Mouse (Mus musculus) hindbrain, embryonic 10.5 days (tissue): ENCODE measurements around the gene Susd3. TPM values are rescaled to one million over a fixed set of nuclear protein-coding genes. Genes with fewer than 3 reads are reported as not detected.

Experiments used
- DNase-seq: peaks from one replicate; pipeline ENCODE4 v3.0.0-alpha.2; 2017; ENCODE audit warnings: low spot score
- H3K27ac ChIP-seq: fragments of 300-500 bp; sonication (generic); 2 replicates; pipeline ENCODE4 v1.5.1; 2016; ENCODE audit warnings: mild to moderate bottlenecking, moderate library complexity
- H3K27me3 ChIP-seq: fragments of 300-500 bp; sonication (generic); 2 replicates; pipeline ENCODE4 v1.6.1; 2016; ENCODE audit warnings: mild to moderate bottlenecking; ENCODE audit not compliant: poor library complexity, insufficient read depth, severe bottlenecking
- H3K36me3 ChIP-seq: fragments of 300-500 bp; sonication (generic); 2 replicates; pipeline ENCODE4 v1.6.1; 2016; ENCODE audit warnings: mild to moderate bottlenecking, moderate library complexity
- H3K4me1 ChIP-seq: fragments of 300-500 bp; sonication (generic); replicated peaks from 2 replicates; pipeline ENCODE4 v1.6.1; 2016; ENCODE audit warnings: mild to moderate bottlenecking
- H3K4me3 ChIP-seq: fragments of 300-500 bp; sonication (generic); 2 replicates; pipeline ENCODE4 v1.5.1; 2016; ENCODE audit warnings: mild to moderate bottlenecking, moderate library complexity
- H3K9me3 ChIP-seq: fragments of 300-500 bp; sonication (generic); 2 replicates; pipeline ENCODE4 v1.6.1; 2016; ENCODE audit warnings: mild to moderate bottlenecking, moderate library complexity
- WGBS: fragments of 180-500 bp; shearing (Covaris S2); methylation state at CpG from one replicate; pipeline ENCODE4 v1.1.7; 2016; 5-methylcytosine and 5-hydroxymethylcytosine counted together
- polyA plus RNA-seq: library from polyadenylated mRNA; unstranded; fragments of >200 nt; fragmentation: Nextera tagmentation; extraction: Ambion mirVana; gene quantifications from 2 replicates; pipeline ENCODE4 v1.2.1, GENCODE M21; 2016

The Susd3 gene
- 1.4 and 1.6 TPM in 2 replicates for polyA plus RNA-seq

DNA sequence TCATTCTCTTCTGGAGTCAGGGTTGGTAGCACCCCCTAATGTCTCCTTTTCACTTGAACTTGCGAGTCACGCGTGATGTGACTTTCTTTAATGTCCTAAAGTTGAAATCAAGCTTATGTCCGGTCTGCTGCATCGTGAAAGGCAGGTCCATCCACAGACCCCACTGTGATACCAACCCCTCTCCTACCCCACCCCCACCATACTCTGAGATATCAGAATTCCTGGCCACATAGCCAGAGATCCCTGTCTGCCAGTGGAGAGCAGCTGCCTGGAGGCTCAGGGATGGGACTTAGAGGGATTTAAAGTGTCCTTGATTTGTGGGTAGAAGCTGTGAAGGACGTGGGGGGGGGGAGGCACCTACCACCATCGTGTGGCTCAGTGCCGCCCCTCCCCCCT is at the start of gene Susd3:
Gene Susd3, minus strand, starts transcription at position 240 of the 396 bp plus-strand sequence.
- DNase-seq = no peak
- peaks cover 33% of the 10 kb centered on the region for H3K4me1 ChIP-seq
- peak within 1 kb of the TSS; percentile 53 for H3K4me3 ChIP-seq
- 18% methylated on average over 8 of the region's 8 CpGs for WGBS
- H3K9me3 ChIP-seq = no peaks in the 10 kb centered on the region
- peak within 1 kb of the TSS; percentile 6; the same call in 1 of the 2 replicates for H3K27ac ChIP-seq
- H3K36me3 ChIP-seq = no peaks in the 10 kb centered on the region
- peaks cover 68% of the 10 kb centered on the region for H3K27me3 ChIP-seq

DNA sequence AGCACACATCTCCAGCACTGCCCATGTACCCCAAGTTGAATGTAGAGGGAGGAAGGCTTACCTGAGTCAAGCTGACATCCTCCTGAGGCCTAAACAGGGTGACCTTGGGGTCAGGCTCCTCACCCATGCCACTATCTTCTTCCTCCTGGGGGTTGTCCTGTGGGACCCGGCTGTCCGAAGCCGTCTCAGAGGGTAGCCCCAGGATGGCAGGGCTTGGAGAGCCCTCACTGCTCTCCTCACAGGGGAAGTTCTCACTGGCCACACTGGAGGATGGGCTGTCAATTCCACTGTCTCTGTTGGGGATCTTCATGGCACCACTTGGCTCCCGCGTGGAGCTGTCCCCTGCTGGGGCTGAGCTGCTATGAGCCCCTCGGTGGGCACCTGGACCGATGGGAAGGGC is 47.8 kb upstream of the Susd3 start:
- H3K36me3 ChIP-seq = peaks cover 18% of the 10 kb centered on the region; the same call in 1 of the 2 replicates
- H3K27me3 ChIP-seq = no peaks in the 10 kb centered on the region
- H3K4me3 ChIP-seq = no peak overlapping the region
- H3K4me1 ChIP-seq = no peaks in the 10 kb centered on the region
- H3K9me3 ChIP-seq = 0 out of 2 replicates have a peak, but pooled peaks cover 5% of the 10 kb centered on the region
- WGBS = 82% methylated on average over 7 of the region's 7 CpGs
- H3K27ac ChIP-seq = no peak overlapping the region
- DNase-seq = no peak

DNA sequence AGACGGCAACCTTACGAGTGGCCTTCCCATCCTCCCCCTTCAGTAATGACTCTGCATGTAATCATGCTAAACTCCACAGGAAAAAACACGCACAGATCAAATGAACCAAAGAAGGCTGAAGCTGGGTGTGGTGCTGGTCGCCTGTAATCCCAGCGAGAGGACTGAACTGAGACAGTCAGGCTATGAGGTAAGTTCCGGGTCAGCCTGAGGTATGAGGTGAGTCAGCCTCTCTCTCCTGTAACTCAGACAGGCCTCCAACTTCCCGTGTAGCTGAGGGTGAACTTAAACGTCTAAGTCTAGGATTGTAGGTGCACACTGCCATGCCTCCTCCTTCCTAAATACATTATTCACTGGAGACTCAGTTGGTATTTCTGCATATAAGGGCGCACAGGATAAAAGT is 45.6 kb upstream of the Susd3 start:
- Histone ChIP-seq H3K4me1 (no peaks in the 10 kb centered on the region), H3K9me3 (0 out of 2 replicates have a peak, but pooled peaks cover 5% of the 10 kb centered on the region), H3K4me3 (no peak overlapping the region), H3K27me3 (no peaks in the 10 kb centered on the region), H3K27ac (no peak overlapping the region), H3K36me3 (peaks cover 18% of the 10 kb centered on the region; the same call in 1 of the 2 replicates)
- WGBS = 86% methylated on average over 9 of the region's 9 CpGs
- no peak for DNase-seq

- Histone ChIP-seq H3K4me1 (no peaks in the 10 kb centered on the region), H3K36me3 (peaks cover 20% of the 10 kb centered on the region; the same call in 1 of the 2 replicates), H3K9me3 (0 out of 2 replicates have a peak, but pooled peaks cover 5% of the 10 kb centered on the region), H3K27me3 (no peaks in the 10 kb centered on the region), H3K27ac (no peak overlapping the region), H3K4me3 (no peak overlapping the region)
- no peak for DNase-seq
- 94% methylated on average over 6 of the region's 6 CpGs for WGBS
Measured at GRCm38 (mm10) chr13:49291949-49292348, 43.4 kb upstream of the Susd3 start.

DNA sequence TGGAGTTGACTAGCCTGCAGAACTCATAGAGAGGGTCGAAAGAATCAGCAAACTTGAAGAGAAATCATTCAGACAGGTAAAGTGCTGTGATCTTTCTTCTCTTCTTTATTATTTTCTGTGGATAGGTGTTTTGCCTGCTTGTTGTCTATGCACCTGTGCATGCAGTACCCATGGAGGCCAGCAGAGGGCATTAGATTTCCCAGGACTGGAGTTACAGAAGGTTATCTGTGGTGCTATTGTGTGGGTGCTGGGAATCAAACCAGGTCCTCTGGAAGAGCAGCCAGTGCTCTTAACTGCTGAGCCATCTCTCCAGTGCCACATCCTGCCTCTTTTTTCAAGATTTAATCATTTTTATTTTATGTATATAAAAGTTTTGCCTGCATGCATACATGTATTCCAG is 42.9 kb upstream of the Susd3 start:
- DNase-seq = no peak
- no peak overlapping the region for H3K27ac ChIP-seq
- 45% methylated on average over 1 of the region's 1 CpGs for WGBS
- H3K27me3 ChIP-seq = no peaks in the 10 kb centered on the region
- no peaks in the 10 kb centered on the region for H3K4me1 ChIP-seq
- peaks cover 19% of the 10 kb centered on the region; the same call in 1 of the 2 replicates for H3K36me3 ChIP-seq
- H3K9me3 ChIP-seq = 0 out of 2 replicates have a peak, but pooled peaks cover 5% of the 10 kb centered on the region
- no peak overlapping the region for H3K4me3 ChIP-seq

GRCm38 (mm10) chr13:49287224-49287623 is 38.7 kb upstream of the Susd3 start:
- DNase-seq = no peak
- no peak overlapping the region for H3K4me3 ChIP-seq
- H3K36me3 ChIP-seq = peaks cover 32% of the 10 kb centered on the region; the same call in 1 of the 2 replicates
- WGBS = 86% methylated on average over 6 of the region's 6 CpGs
- H3K27me3 ChIP-seq = no peaks in the 10 kb centered on the region
- 0 out of 2 replicates have a peak, but pooled peaks cover 5% of the 10 kb centered on the region for H3K9me3 ChIP-seq
- no peaks in the 10 kb centered on the region for H3K4me1 ChIP-seq
- no peak overlapping the region for H3K27ac ChIP-seq

GRCm38 (mm10) chr13:49286750-49287149 is 38.2 kb upstream of the Susd3 start:
- Histone ChIP-seq H3K27ac (no peak overlapping the region), H3K4me1 (no peaks in the 10 kb centered on the region), H3K27me3 (no peaks in the 10 kb centered on the region), H3K4me3 (no peak overlapping the region), H3K9me3 (0 out of 2 replicates have a peak, but pooled peaks cover 4% of the 10 kb centered on the region), H3K36me3 (peaks cover 30% of the 10 kb centered on the region; the same call in 1 of the 2 replicates)
- DNase-seq = no peak
- 82% methylated on average over 3 of the region's 3 CpGs for WGBS

DNA sequence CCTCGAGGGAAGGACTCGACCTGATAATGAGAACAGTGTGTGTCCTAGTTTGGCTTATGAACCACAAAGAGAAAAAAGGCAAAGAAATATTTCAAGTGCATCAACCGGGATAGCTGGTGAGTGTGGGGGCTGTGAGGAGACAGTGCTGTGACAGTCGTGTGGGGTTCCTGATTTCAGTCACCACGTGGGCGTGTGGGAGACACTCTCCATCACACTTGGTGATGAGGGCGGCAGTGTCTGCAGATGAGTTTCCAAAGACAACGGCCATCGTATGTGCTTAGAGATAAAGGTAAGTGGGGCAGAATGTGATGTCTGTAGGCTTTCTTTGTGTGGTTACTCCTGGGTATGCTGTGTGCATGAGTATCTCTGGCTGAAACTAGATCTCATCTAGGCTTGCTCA is 35.2 kb upstream of the Susd3 start:
- peaks cover 54% of the 10 kb centered on the region for H3K36me3 ChIP-seq
- H3K27ac ChIP-seq = no peak overlapping the region
- no peak for DNase-seq
- no peaks in the 10 kb centered on the region for H3K27me3 ChIP-seq
- no peaks in the 10 kb centered on the region for H3K4me1 ChIP-seq
- H3K9me3 ChIP-seq = peaks cover 9% of the 10 kb centered on the region; the same call in 1 of the 2 replicates
- H3K4me3 ChIP-seq = no peak overlapping the region
- WGBS = 84% methylated on average over 9 of the region's 9 CpGs

- no peak overlapping the region for H3K4me3 ChIP-seq
- 64% methylated on average over 2 of the region's 2 CpGs for WGBS
- H3K9me3 ChIP-seq = peaks cover 9% of the 10 kb centered on the region; the same call in 1 of the 2 replicates
- no peak overlapping the region for H3K27ac ChIP-seq
- H3K27me3 ChIP-seq = no peaks in the 10 kb centered on the region
- peaks cover 55% of the 10 kb centered on the region for H3K36me3 ChIP-seq
- no peak for DNase-seq
- H3K4me1 ChIP-seq = no peaks in the 10 kb centered on the region
Measured at GRCm38 (mm10) chr13:49282168-49282567, 33.7 kb upstream of the Susd3 start.

DNA sequence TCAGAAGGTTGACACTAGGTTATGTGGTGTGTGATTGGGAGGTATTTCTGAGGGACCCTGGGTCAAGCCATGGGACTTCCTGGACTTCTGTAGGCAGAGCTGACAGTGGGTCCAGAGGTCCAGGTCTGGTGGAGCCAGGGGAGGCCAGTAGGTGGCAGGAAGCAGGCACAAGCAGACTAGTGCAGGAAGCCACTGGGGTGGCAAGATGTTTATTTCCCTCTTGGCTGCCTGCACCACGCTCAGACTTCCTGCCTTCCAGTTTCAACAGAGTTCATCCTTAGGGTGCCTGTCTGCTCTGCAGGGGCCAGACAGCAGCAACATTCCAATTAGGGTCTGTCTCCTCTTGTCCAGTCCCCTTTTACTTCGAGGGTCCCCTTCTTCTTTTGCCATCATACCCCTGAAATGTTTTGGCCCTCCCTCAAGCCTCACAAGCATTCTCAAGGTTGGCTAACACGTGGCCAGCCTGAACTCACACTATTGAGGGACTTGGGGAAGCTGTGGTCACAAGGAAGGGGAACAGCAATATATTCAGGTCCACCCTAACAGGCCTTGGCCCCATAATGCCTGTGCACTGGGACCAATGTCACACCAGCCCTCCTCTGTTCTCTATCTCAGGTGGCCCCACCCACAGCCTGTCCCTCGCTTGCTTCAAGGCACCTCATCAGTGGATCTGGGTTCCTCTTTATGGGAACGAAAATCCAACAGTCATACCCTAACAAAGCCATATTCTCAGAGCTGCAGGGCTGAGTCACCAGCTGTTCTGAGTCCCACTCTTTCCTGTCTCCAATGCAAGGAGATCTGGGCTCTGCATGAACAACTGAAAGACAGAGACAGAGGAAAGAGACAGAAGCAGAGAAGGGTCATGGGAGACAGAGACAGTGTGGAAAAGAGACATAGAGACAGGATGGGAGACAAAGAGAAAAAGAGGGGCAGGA is 23.6 kb upstream of the Susd3 start:
- no peaks in the 10 kb centered on the region for H3K4me1 ChIP-seq
- no peak overlapping the region for H3K27ac ChIP-seq
- H3K36me3 ChIP-seq = peaks cover 8% of the 10 kb centered on the region; the same call in 1 of the 2 replicates
- no peak for DNase-seq
- no peaks in the 10 kb centered on the region for H3K9me3 ChIP-seq
- H3K27me3 ChIP-seq = no peaks in the 10 kb centered on the region
- WGBS = 68% methylated on average over 5 of the region's 5 CpGs
- no peak overlapping the region for H3K4me3 ChIP-seq

DNA sequence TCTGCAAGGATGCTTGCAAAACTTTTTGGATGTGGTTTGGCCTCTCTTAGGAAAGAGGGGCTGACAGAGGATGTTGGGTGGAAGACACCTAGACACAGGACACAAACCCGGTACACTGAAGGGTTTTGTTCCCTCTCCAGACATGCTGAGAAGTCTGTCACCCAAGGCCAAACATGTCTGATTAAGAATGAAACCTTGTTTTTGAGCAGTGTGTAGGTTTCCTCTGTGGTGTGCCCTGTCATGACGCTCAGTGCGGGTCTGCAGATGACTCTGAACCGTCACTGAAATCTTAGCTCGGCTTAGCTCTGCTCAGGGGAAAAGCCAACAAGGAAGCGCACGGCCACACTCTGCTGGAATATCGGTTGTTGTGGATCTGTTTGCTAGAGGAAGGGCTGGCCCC is 22.0 kb upstream of the Susd3 start:
- H3K4me1 ChIP-seq = no peaks in the 10 kb centered on the region
- no peak overlapping the region for H3K4me3 ChIP-seq
- DNase-seq = no peak
- H3K36me3 ChIP-seq = 0 out of 2 replicates have a peak, but pooled peaks cover 7% of the 10 kb centered on the region
- no peak overlapping the region for H3K27ac ChIP-seq
- whole genome bisulfite sequencing = 88% methylated on average over 8 of the region's 8 CpGs
- H3K27me3 ChIP-seq = no peaks in the 10 kb centered on the region
- no peaks in the 10 kb centered on the region for H3K9me3 ChIP-seq

- Histone ChIP-seq H3K36me3 (peaks cover 4% of the 10 kb centered on the region; the same call in 1 of the 2 replicates), H3K27ac (no peak overlapping the region), H3K27me3 (no peaks in the 10 kb centered on the region), H3K9me3 (no peaks in the 10 kb centered on the region), H3K4me3 (no peak overlapping the region), H3K4me1 (peaks cover 8% of the 10 kb centered on the region)
- 55% methylated on average over 2 of the region's 2 CpGs for WGBS
- no peak for DNase-seq
Measured at GRCm38 (mm10) chr13:49267645-49268044, 19.1 kb upstream of the Susd3 start.
